Mouse (Mus musculus) liver, postnatal 0 days (tissue): ENCODE measurements around the gene Ccdc60.

Experiments
- CTCF ChIP-seq: sonication (generic); IDR thresholded peaks from 2 replicates; pipeline ENCODE4 v1.5.1; 2016; ENCODE audit warnings: antibody characterized with exemption, low read depth
- EP300 ChIP-seq: IDR thresholded peaks from 2 replicates; pipeline ENCODE4 v1.6.1; 2016; ENCODE audit warnings: antibody characterized with exemption, low read depth, mild to moderate bottlenecking

- TF ChIP-seq CTCF (no peak), EP300 (no peak)
Measured at GRCm38 (mm10) chr5:116221916-116222315, 66.9 kb downstream of the Ccdc60 start.
